Mouse (Mus musculus) CH12.LX (cell line): ENCODE results near the gene Gm5460. TPM values are rescaled to one million over a fixed set of nuclear protein-coding genes. Genes with fewer than 3 reads are reported as not detected.

Source experiments
- DNase-seq: peaks from one replicate; pipeline ENCODE4 v3.0.0-alpha.2; 2013; ENCODE audit errors: extremely low read depth
- H3K27ac ChIP-seq: 2 replicates; pipeline ENCODE4 v1.5.1; 2012; ENCODE audit warnings: low read depth, mild to moderate bottlenecking, control low read depth, moderate library complexity; ENCODE audit not compliant: insufficient read depth
- H3K27me3 ChIP-seq: replicated peaks from 2 replicates; pipeline ENCODE3; 2012; ENCODE audit warnings: inconsistent platforms
- H3K36me3 ChIP-seq, 2 experiments: replicated peaks in 1 of 2; 2 replicates each; pipeline versions ENCODE3 to v1.6.1; 2012; ENCODE audit warnings: inconsistent platforms in 1 of 2, low read length in 1 of 2, mild to moderate bottlenecking in 1 of 2, mixed read lengths in 1 of 2, moderate library complexity in 1 of 2; ENCODE audit not compliant: control insufficient read depth in 1 of 2, insufficient read depth in 1 of 2
- H3K4me1 ChIP-seq, 2 experiments: 2 replicates each; pipeline ENCODE4 v1.6.1; 2012; ENCODE audit warnings: inconsistent platforms in 1 of 2, moderate library complexity in 1 of 2; ENCODE audit not compliant: insufficient read depth in 2 of 2, control insufficient read depth in 1 of 2
- H3K4me2 ChIP-seq: 2 replicates; pipeline ENCODE4 v1.6.1; 2012; ENCODE audit warnings: low read depth, mild to moderate bottlenecking, control low read depth; ENCODE audit not compliant: poor library complexity, insufficient read depth, severe bottlenecking
- H3K4me3 ChIP-seq, 3 experiments: fragments of 150-350 bp in 1 of 3; sonication (generic) in 1 of 3; replicated peaks in 1 of 3; 2 replicates each; pipeline versions ENCODE3 to v1.5.1; 2011 to 2012; ENCODE audit warnings: low read depth in 2 of 3, low read length in 2 of 3, mild to moderate bottlenecking in 2 of 3, moderate library complexity in 2 of 3, control low read depth in 1 of 3, improper control_type of control experiment in 1 of 3, inconsistent platforms in 1 of 3, mixed read lengths in 1 of 3; ENCODE audit not compliant: poor library complexity in 1 of 3
- H3K79me2 ChIP-seq: replicated peaks from 2 replicates; pipeline ENCODE4 v1.6.1; 2012; ENCODE audit warnings: mild to moderate bottlenecking, moderate library complexity; ENCODE audit not compliant: control insufficient read depth, poor library complexity, insufficient read depth, severe bottlenecking; ENCODE audit errors: extremely low read depth
- H3K9ac ChIP-seq: 2 replicates; pipeline ENCODE4 v1.6.1; 2012; ENCODE audit warnings: low read depth, mild to moderate bottlenecking, control low read depth, moderate library complexity; ENCODE audit not compliant: insufficient read depth
- H3K9me3 ChIP-seq: replicated peaks from 2 replicates; pipeline ENCODE3; 2012; ENCODE audit warnings: low read length, inconsistent platforms, mixed read lengths
- BHLHE40 ChIP-seq: IDR thresholded peaks from 2 replicates; pipeline ENCODE4 v1.6.1; 2011; ENCODE audit warnings: mild to moderate bottlenecking, low read depth, low read length, improper control_type of control experiment
- CHD2 ChIP-seq: IDR thresholded peaks from 2 replicates; pipeline ENCODE4 v1.6.1; 2011; ENCODE audit warnings: low read length, improper control_type of control experiment
- CTCF ChIP-seq, 2 experiments: IDR thresholded peaks in 1 of 2; conservative IDR thresholded peaks in 1 of 2; 2 replicates each; pipeline ENCODE4 v1.5.1; 2011 to 2012; ENCODE audit warnings: low read depth in 2 of 2, low read length in 2 of 2, improper control_type of control experiment in 1 of 2, inconsistent platforms in 1 of 2, mild to moderate bottlenecking in 1 of 2, moderate library complexity in 1 of 2
- EP300 ChIP-seq: IDR thresholded peaks from 2 replicates; pipeline ENCODE4 v1.6.1; 2011; ENCODE audit warnings: low read length, improper control_type of control experiment
- GABPA ChIP-seq: IDR thresholded peaks from 2 replicates; pipeline ENCODE4 v1.6.1; 2012; ENCODE audit warnings: low read depth, low read length, improper control_type of control experiment, inconsistent platforms; ENCODE audit not compliant: insufficient replicate concordance
- KAT2A ChIP-seq: IDR thresholded peaks from 2 replicates; pipeline ENCODE4 v1.6.1; 2012; ENCODE audit warnings: low read length, improper control_type of control experiment, inconsistent platforms; ENCODE audit not compliant: insufficient replicate concordance
- MAFK ChIP-seq: IDR thresholded peaks from 2 replicates; pipeline ENCODE4 v1.6.1; 2011; ENCODE audit warnings: low read length, improper control_type of control experiment; ENCODE audit not compliant: insufficient replicate concordance
- MAX ChIP-seq: IDR thresholded peaks from 2 replicates; pipeline ENCODE4 v1.6.1; 2011; ENCODE audit warnings: low read length, improper control_type of control experiment
- MEF2A ChIP-seq: IDR thresholded peaks from 2 replicates; pipeline ENCODE4 v1.6.1; 2014; ENCODE audit warnings: low read depth, mild to moderate bottlenecking, inconsistent platforms, low read length, improper control_type of control experiment, borderline replicate concordance
- MYC ChIP-seq: IDR thresholded peaks from 2 replicates; pipeline ENCODE4 v1.6.1; 2011; ENCODE audit warnings: low read depth, mild to moderate bottlenecking, improper control_type of control experiment, low read length
- NRF1 ChIP-seq: IDR thresholded peaks from 2 replicates; pipeline ENCODE4 v1.6.1; 2014; ENCODE audit warnings: low read depth, mild to moderate bottlenecking, inconsistent platforms, low read length, improper control_type of control experiment, moderate library complexity
- PAX5 ChIP-seq: IDR thresholded peaks from 2 replicates; pipeline ENCODE4 v1.6.1; 2012; ENCODE audit warnings: low read length, inconsistent platforms, mixed read lengths
- POLR2A ChIP-seq: IDR thresholded peaks from 2 replicates; pipeline ENCODE4 v1.6.1; 2011; ENCODE audit warnings: low read depth, mild to moderate bottlenecking, improper control_type of control experiment, low read length
- RAD21 ChIP-seq: IDR thresholded peaks from 2 replicates; pipeline ENCODE4 v1.6.1; 2011; ENCODE audit warnings: low read depth, mild to moderate bottlenecking, low read length, improper control_type of control experiment, moderate library complexity
- SIN3A ChIP-seq: IDR thresholded peaks from 2 replicates; pipeline ENCODE4 v1.6.1; 2012; ENCODE audit warnings: low read length, improper control_type of control experiment, inconsistent platforms
- SMC3 ChIP-seq: IDR thresholded peaks from 2 replicates; pipeline ENCODE4 v1.6.1; 2011; ENCODE audit warnings: low read depth, low read length, improper control_type of control experiment
- TBP ChIP-seq: conservative IDR thresholded peaks from 2 replicates; pipeline ENCODE4 v1.6.1; 2011; ENCODE audit warnings: low read depth, low read length, improper control_type of control experiment
- TCF12 ChIP-seq: IDR thresholded peaks from 2 replicates; pipeline ENCODE4 v1.6.1; 2014; ENCODE audit warnings: low read depth, mild to moderate bottlenecking, inconsistent platforms, low read length, improper control_type of control experiment
- ZC3H11A ChIP-seq: IDR thresholded peaks from 2 replicates; pipeline ENCODE4 v1.6.1; 2012; ENCODE audit warnings: low read depth, mild to moderate bottlenecking, inconsistent platforms, low read length, improper control_type of control experiment
- ZNF384 ChIP-seq: IDR thresholded peaks from 2 replicates; pipeline ENCODE4 v1.6.1; 2012; ENCODE audit warnings: low read depth, low read length, improper control_type of control experiment, inconsistent platforms
- dilution Hi-C: fragments of 300-500 bp; cut with MboI; formaldehyde crosslinking; loops from 2 replicates; pipeline ENCODE4 v1.14.3; 2020; ENCODE audit warnings: low sequenced_read_pairs; ENCODE audit not compliant: extremely low pct_unique_long_range_greater_than_20kb, extremely low pct_ligation_motif_present
- in situ Hi-C: fragments of 300-500 bp; cut with MboI; formaldehyde crosslinking; loops from 3 replicates; pipeline ENCODE4 v1.14.3; 2019; ENCODE audit warnings: low sequenced_read_pairs, low pct_ligation_motif_present, low pct_unique_long_range_greater_than_20kb, mixed read lengths
- polyA plus RNA-seq: library from polyadenylated mRNA; unstranded; fragments of >175 nt; gene quantifications from 2 replicates; pipeline ENCODE4 v1.2.1, GENCODE M21; 2012; ENCODE audit warnings: low read depth; ENCODE audit not compliant: insufficient read length
- total RNA-seq, 2 experiments: library from RNA; depleted of rRNA; stranded (reverse); fragments of 300-350 nt in 1 of 2; fragments of >200 nt in 1 of 2; gene quantifications; 2 replicates each; pipeline ENCODE4 v1.2.3; 2012 to 2014

Gene Gm5460
- total and polyA plus RNA-seq, 3 experiments, result not detected

DNA sequence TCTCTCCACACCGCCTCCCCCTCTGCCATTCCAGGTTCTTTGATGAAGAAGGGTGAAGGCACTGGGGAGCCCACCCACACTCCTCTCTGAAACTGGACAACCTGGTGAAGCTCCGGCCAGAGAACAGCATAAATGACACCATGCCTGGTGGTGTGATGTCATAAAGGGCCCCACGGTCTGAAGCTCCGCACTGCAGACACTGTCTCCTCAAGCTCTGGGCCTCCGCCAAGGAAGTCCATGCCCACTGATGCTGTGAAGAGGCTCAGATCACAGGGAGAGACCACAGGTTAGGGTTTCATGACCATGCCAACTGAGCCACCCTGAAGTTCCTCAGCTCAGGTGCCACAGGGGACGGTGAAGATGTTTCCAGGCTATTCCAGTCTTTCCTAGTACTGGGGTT is 36.0 kb downstream of the Gm5460 start, which contains the start of gene Antxrl:
Gene Antxrl, plus strand, starts transcription at position 192 of the 400 bp plus-strand sequence.
- in situ Hi-C loops (no loop called here), dilution Hi-C loops (no loop called here)
- H3K27ac ChIP-seq, result no peak within 1 kb of the TSS
- DNase-seq, result no peak
- H3K36me3 ChIP-seq, result no peaks in the 10 kb centered on the region
- H3K79me2 ChIP-seq, result no peaks in the 10 kb centered on the region
- no peak within 1 kb of the TSS for H3K4me2 ChIP-seq
- no peak within 1 kb of the TSS for H3K9ac ChIP-seq
- H3K4me1 ChIP-seq, result peaks cover 0 to 6% of the 10 kb centered on the region in 2 experiments; a peak in 2 of 4 replicates
- H3K4me3 ChIP-seq, result no peak within 1 kb of the TSS
- no peak for TF ChIP-seq MAX
- no peak for TF ChIP-seq TCF12
- no peak for TF ChIP-seq ZC3H11A
- TF ChIP-seq, all 38 proteins: peak for 0
- Histone ChIP-seq H3K27me3 (no peaks in the 10 kb centered on the region), H3K9me3 (no peaks in the 10 kb centered on the region)

DNA sequence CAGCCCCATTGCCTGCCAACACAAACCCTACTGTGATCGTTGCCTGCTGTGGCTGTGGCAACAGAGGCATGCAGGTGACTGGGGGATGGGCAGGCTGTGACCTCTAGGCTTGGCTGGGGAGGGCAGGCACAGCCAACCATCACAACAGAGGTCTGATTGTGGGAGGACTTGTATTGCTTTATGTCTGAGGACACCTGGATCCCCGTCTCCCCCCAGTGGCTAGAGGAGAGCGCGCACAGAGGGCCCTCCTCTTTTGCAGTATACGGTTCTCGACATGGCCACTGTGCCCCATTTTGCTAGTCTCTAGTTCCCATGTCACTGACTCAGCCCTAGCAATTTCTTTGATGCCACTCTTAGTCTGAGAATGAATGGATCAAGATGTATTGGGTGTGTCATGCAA is 55.1 kb downstream of the Gm5460 start:
- H3K27me3 ChIP-seq, result no peaks in the 10 kb centered on the region
- no peaks in the 10 kb centered on the region for H3K9me3 ChIP-seq
- H3K36me3 ChIP-seq, result no peaks in the 10 kb centered on the region
- in situ Hi-C loops, result no loop called here
- H3K4me2 ChIP-seq, result no peak overlapping the region
- TF ChIP-seq ZNF384 (no peak), CTCF (conservative IDR thresholded peaks at IDR 0.05 in 1 of 2, IDR thresholded peaks at IDR 0.05 in 1 of 2; ENCODE audit: low read depth in 2 of 2, low read length in 2 of 2) (peak in 1 of 2 experiments; percentile 55; a peak in 2 of 4 replicates), RAD21 (peak; percentile 38), KAT2A (no peak), MYC (no peak), SMC3 (peak; percentile 29)
- H3K4me1 ChIP-seq, result peaks cover 0 to 15% of the 10 kb centered on the region in 2 experiments; a peak in 2 of 4 replicates
- H3K9ac ChIP-seq, result no peak overlapping the region
- no peak overlapping the region for H3K4me3 ChIP-seq
- H3K79me2 ChIP-seq, result no peaks in the 10 kb centered on the region
- peak; percentile 12 for DNase-seq
- no peak overlapping the region for H3K27ac ChIP-seq
- dilution Hi-C loops, result no loop called here

DNA sequence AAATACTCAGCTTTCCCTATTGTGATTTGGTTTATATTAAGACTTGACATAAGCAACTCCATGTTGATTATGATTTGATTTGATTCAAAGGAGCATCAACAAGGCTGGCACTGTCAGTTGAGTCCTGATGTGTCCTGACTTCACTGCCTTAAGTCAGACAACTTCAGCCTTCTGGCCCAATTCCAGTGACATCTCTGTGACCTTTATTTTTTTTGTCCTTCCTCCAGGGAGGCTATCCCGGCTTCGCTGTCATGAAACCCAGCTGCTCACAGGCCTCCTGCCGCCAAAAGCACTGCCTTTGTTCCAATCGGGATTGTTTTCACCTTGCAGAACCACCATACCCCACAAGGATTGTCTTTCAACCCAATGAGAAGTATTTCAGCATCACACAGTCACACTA is 58.8 kb downstream of the Gm5460 start:
- in situ Hi-C loops, result no loop called here
- no peak overlapping the region for H3K27ac ChIP-seq
- no peak for DNase-seq
- H3K4me2 ChIP-seq, result no peak overlapping the region
- no peaks in the 10 kb centered on the region for H3K79me2 ChIP-seq
- dilution Hi-C loops, result no loop called here
- H3K36me3 ChIP-seq, result no peaks in the 10 kb centered on the region
- H3K4me3 ChIP-seq, result no peak overlapping the region
- H3K27me3 ChIP-seq, result no peaks in the 10 kb centered on the region
- TF ChIP-seq TCF12 (no peak), BHLHE40 (no peak), RAD21 (no peak), CHD2 (no peak), SIN3A (no peak), MEF2A (no peak), MAFK (no peak), EP300 (no peak), TBP (no peak), GABPA (no peak), NRF1 (no peak), POLR2A (no peak), PAX5 (no peak)
- H3K9me3 ChIP-seq, result no peaks in the 10 kb centered on the region
- H3K9ac ChIP-seq, result no peak overlapping the region
- H3K4me1 ChIP-seq, result peaks cover 5 to 8% of the 10 kb centered on the region in 2 experiments; a peak in 3 of 4 replicates
